Mouse (Mus musculus) ES-CJ7 (cell line): ENCODE measurements around the gene Jam2.

Experiments
- DNase-seq: peaks from one replicate; pipeline ENCODE4 v3.0.0; 2011; ENCODE audit warnings: low read depth, low spot score

Gene Jam2

DNA sequence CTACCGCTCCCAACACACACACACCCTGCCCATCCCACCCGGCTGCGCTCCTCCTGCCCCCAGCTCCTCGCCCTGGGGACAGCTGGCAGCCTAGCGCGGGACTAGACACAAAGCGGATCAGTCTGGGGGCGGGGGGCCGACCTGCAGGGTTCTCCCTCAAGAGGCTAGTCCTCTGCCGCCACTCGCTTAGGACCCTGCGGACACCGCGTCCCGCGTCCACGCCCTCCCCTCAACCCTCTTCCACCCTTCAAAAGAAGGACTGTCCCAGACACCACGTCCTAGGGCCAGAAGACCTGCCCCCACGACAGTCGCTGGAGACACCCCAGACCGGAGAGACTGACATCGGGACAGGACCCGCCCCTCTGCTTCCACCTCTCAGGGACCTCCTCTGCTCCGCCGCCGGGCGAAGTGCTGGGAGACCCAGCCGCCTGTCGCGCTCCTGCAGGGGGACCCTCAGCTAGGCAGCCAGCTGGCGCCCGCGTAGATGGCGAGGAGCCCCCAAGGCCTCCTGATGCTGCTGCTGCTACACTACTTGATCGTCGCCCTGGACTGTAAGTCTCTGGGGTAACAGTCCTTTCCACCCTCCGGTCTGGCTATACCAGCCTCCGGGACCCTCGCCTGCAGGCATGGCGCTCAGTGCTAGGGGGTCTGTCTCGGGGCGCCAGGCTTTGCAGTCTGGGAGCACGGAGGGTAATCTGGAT is at the start of gene Jam2:
Jam2 (plus strand) TSS at position 121 of the 701 bp plus-strand sequence.
- peak; percentile 87 for DNase-seq

DNA sequence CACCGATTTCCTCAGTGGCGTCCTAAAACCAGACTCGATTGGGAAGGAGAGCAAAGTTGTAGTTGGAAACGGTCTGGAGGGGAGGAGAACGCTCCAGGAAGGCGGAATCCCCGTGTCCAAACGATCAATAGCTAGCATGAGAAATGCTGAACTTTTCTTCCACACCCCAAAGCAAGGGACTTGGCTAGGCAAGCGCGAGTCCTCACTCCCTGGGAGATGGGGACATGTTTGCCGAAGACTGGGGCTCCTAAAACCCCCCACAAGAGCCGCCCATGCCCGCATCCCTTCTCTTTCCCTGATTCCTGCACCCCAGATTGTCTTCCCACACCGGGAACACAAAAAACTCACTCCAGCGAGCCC is 39.1 kb upstream of the Jam2 start:
- DNase-seq: no peak

DNA sequence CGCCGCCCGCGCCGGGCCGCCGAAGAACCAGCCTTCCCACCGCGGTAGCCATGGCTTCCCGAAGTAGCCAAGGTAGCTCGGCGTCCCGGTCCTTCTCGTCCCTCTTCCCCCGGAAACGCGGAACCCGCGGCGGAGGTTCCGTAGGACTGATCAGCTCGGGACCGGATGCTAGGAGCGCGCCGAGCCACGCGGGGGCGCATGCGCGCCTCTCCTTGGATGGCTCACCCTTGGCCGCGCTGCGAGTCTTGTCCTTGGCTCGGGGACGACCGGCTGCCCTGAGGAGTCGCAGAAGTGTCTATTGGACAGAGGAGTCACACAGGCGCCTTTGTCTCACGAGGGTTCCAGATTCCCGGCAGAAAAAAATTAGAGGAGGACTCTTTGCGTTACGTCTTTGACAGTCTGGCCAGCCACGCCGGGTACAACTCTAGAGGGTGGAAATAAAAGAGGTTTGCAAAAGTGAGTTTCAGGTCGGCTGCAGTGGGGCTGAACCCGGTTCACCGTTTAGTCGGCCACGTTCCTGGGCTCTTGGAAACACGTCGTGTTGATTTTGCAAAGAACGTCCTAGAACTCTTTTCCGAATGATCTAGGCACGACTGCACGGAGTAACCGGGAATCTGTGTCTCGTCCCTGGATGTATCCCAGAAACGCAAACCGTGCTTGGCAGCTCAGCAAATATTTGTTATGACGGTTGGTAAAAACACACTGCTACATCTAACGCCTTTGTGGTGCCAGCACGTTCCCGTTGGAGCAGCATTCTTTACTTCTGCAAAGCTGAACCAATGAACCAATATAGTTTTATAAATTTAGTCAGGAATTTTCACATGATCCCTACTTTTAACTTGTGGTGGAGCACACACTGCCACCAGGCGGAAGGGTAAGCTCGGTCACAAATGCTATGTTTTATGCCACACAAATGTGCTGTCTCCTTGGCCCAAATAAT is 38.5 kb upstream of the Jam2 start, which contains the start of gene Mrpl39:
Mrpl39 (minus strand) TSS at position 577 of the 940 bp plus-strand sequence.
- peak; percentile 95 for DNase-seq

DNA sequence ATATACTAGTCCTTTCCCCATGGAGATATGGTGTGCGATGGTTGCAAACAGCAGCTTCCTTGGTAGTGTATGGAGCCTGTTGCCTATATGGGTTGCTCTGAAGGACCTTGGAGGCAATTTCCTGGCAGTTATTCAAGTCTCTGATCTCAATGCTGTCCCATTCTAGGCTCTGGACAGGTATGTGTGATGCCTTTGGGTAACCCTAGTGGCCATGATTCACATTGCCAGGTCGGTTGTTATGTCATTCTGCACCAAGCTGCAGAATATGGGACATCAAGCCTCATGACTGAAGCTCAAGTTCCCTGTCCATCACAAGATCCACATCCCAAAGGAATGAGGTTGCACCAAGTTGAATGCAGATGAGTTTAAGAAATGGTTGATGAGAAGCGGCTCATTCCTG is 36.6 kb upstream of the Jam2 start:
- peak; percentile 72 for DNase-seq

- DNase-seq: no peak
These were observed 29.0 kb upstream of the Jam2 start for GRCm38 (mm10) chr16:84744703-84745490.

DNA sequence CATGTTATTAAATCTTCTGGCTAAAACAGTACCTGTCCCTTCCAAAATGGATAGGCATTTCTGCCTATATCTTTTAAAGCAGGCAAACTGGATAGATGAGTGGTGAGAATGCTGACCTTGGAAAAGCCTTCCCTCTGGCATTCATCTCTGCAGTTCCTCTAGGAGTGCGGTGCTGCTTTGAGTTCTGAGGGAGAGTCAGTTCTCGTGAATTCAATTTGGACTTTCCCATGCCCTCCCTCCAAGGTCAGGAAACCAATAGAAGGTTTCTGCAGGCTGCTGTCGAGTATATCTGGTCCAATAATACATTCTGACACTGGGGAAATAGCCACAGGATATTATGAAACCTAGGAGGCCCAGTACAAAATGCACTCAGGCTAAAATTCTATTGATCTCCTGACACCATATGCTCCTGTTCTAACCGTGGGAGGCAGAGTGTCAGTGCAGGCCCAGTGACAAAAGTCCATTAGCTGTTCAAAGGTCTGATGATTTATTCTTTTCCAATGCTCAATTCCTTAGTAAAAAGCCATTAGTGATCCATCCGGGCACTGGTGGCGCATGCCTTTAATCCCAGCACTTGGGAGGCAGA is 28.1 kb upstream of the Jam2 start:
- no peak for DNase-seq

DNA sequence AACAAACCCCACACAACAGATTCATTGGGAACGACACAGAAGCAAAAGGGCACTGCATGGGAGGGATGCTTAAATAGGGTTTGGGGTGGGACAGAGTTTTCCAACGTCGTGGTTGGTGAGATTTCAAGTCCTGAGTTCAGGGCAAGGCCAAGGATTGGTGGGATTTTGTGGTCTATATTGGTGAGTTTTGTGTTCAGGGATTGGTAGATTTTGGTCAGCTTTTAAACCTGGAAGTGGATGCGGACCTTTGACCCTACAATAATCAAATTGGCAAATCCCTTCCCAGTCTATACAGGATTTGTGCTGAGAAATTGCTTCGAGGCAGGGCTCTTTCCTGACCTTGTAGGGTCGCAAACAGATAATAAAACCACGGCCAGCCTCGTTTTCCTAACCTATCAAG is 6.0 kb upstream of the Jam2 start:
- DNase-seq: peak; percentile 76

- DNase-seq: peak; percentile 99
These were observed 4.7 kb upstream of the Jam2 start for GRCm38 (mm10) chr16:84769182-84769581.

- peak; percentile 74 for DNase-seq
These were observed 4.1 kb upstream of the Jam2 start for GRCm38 (mm10) chr16:84769619-84770464.

GRCm38 (mm10) chr16:84770891-84771290 is 3.0 kb upstream of the Jam2 start:
- DNase-seq: peak; percentile 61

- no peak for DNase-seq
These were observed 2.5 kb upstream of the Jam2 start for GRCm38 (mm10) chr16:84771461-84771860.

- peak; percentile 91 for DNase-seq
These were observed 1.2 kb upstream of the Jam2 start for GRCm38 (mm10) chr16:84772496-84773267.

DNA sequence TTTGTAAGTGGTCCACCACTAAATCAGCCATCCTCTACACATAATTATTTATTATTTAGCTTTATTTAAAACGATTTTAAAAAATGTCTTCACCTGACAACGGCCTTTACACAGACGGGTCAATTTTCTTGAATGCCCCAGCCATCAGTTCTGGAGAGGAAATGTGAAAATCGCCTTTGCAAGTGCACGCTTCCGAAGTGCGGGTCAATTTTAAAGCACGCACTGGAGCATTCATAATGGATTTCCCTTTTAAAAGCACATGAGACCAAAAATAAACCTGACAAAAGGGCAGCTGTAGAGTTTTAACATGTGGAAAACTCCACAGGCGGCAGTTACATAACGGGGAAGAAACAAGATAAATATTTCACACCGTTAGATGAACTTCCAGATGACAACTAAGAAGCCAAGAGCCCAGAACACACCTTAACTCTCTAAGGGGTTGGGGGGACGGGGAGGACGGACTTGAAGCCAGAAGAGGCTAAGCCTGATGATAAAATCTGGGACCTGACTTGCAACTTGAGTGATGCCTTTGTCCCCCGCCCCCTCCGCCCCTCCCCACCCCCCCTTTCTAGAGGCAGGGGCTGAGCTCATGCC is 558 bp upstream of the Jam2 start:
- DNase-seq: peak; percentile 57

DNA sequence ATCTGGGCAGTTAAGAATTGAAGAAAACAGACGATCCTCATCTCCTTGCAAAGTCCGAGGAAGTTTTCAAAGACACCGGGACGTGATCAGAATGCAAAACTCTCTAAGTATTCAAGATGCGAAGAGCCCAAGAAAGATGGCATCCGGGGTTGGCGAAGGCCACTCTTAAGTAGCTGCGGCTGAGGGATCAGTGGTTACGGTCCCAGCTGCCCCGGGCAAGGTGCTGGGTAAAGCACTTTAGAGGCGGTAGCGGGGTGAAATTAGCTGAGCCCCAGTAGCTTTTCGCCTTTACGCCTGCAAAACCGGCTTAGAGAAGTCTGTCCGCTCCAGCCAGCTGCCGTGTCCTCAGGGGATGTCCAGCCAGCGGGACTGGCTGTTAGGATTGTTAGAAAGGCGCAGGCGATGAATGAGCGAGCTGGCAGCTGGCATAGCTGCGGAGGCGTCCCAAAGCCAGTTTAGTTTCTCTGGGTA is 873 bp downstream of the Jam2 start:
- DNase-seq: no peak

DNA sequence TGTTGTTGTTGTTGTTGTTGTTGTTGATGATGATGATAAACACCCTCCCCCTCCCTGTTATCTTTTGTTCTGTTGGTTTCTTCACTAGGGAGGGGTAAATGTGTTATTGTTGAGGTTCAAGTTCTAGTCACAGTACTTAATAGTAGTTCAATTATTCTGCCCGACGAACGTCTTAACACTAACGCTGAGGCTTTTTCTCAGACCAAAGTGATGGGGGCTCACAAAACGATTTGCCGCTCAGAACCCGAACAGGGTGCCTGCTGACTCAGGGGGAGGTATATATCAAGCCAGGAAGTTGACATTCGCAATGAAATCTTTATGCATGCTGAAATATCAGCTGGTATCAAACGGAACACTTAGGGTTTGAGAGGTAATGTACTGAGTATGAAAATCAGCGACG is 1.4 kb downstream of the Jam2 start:
- DNase-seq: no peak

GRCm38 (mm10) chr16:84776089-84776784 is 2.3 kb downstream of the Jam2 start:
- DNase-seq: peak; percentile 65

DNA sequence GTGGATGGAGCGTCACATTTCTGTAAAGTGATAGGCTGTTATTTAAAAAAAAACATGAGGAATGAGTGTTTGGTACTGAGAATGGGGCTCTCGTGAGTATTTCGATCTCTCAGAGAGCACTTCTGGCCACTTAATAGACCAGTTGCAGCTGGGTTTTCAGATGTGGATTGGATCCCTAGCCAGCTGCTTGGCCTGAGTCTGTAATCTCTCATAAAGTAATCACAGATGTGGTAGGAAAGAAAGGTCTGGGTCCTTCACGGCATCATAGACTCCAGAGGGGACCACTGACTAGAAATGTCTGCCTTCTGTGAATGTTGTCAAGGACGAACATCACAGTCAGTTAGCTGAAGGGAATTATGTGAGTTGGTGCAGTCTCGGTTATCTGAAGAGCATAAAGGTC is 4.5 kb downstream of the Jam2 start:
- no peak for DNase-seq

DNA sequence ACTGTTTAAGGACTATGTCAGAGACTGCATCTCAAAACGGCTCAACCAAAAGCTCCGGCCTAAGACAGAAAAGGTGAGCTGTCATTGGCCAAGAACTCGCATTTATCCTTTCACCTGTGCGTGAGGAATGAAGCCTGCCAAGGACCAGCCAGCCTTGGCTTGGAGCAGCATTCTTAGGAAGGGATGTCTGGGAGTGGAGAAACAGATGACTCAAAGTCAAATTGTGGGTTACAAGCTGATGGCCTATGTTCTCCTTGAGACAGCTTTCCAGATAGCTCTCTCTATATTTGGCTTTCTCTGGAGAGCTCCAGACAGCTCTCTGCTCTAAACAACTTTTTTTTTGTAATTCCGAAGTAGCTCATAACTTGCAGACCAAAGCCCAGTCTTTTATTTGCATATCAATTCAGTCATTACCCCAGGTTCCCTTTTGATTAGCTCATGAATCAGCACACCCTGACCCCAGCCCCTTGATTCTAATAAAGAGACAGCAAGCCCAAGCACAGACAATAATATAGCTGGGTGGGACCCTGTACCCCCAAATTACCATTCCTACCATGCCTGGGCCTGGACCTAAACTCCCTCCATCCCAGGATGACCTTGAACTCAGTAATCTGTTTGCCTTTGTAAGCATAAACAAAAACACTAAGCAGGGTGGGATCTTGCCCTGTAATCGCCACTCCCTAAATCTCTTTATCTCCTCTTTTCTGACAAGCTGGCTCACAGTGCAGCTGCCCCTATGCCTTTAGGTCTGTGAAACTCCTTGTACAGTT is 5.1 kb downstream of the Jam2 start:
- peak; percentile 97 for DNase-seq
